Mouse (Mus musculus) intestine, embryonic 14.5 days (tissue): Measurements from ENCODE around the gene Odam. TPM values are rescaled to one million over a fixed set of nuclear protein-coding genes. Genes with fewer than 3 reads are reported as not detected.

Source experiments
- ATAC-seq: fragments of 200-750 bp; cut with Nextera tagmentation; replicated peaks from 2 replicates; pipeline ENCODE4 v1.8.0; 2017; ENCODE audit warnings: low read depth, moderate number of reproducible peaks, moderate TSS enrichment, moderate library complexity; ENCODE audit not compliant: low FRiP score, low TSS enrichment
- DNase-seq: peaks from one replicate; pipeline ENCODE4 v3.0.0-alpha.2; 2018; ENCODE audit warnings: low spot score
- H3K27ac ChIP-seq: fragments of 300-500 bp; sonication (generic); 2 replicates; pipeline ENCODE4 v1.5.1; 2014; ENCODE audit warnings: low read depth, mild to moderate bottlenecking, control low read depth
- H3K27me3 ChIP-seq: fragments of 300-500 bp; sonication (generic); replicated peaks from 2 replicates; pipeline ENCODE4 v1.6.1; 2014; ENCODE audit warnings: low read length, control low read depth; ENCODE audit not compliant: control insufficient read depth, insufficient read depth
- H3K36me3 ChIP-seq: fragments of 300-500 bp; sonication (generic); 2 replicates; pipeline ENCODE4 v1.6.1; 2014; ENCODE audit warnings: low read length, control low read depth; ENCODE audit not compliant: control insufficient read depth, insufficient read depth
- H3K4me1 ChIP-seq: fragments of 300-500 bp; sonication (generic); replicated peaks from 2 replicates; pipeline ENCODE4 v1.6.1; 2014; ENCODE audit warnings: low read length, control low read depth, mixed read lengths; ENCODE audit not compliant: control insufficient read depth, insufficient read depth
- H3K4me2 ChIP-seq: fragments of 300-500 bp; sonication (generic); 2 replicates; pipeline ENCODE4 v1.6.1; 2014; ENCODE audit warnings: low read length
- H3K4me3 ChIP-seq: fragments of 300-500 bp; sonication (generic); 2 replicates; pipeline ENCODE4 v1.5.1; 2014; ENCODE audit warnings: low read depth, low read length, control low read depth, mixed read lengths
- H3K9ac ChIP-seq: fragments of 300-500 bp; sonication (generic); 2 replicates; pipeline ENCODE4 v1.6.1; 2014; ENCODE audit warnings: mild to moderate bottlenecking, low read length
- H3K9me3 ChIP-seq: fragments of 300-500 bp; sonication (generic); 2 replicates; pipeline ENCODE4 v1.6.1; 2016; ENCODE audit warnings: low read length, control low read depth; ENCODE audit not compliant: control insufficient read depth
- WGBS: fragments of 180-500 bp; shearing (Covaris S2); extraction: QIAGEN DNeasy Blood & Tissue Kit; methylation state at CpG from one replicate; pipeline ENCODE4 v1.1.7; 2014; 5-methylcytosine and 5-hydroxymethylcytosine counted together
- polyA plus RNA-seq: library from polyadenylated mRNA; unstranded; fragments of >200 nt; fragmentation: Nextera tagmentation; extraction: Ambion mirVana; gene quantifications from 2 replicates; pipeline ENCODE4 v1.2.1, GENCODE M21; 2014

Gene Odam
- polyA plus RNA-seq: not detected in 2 replicates

DNA sequence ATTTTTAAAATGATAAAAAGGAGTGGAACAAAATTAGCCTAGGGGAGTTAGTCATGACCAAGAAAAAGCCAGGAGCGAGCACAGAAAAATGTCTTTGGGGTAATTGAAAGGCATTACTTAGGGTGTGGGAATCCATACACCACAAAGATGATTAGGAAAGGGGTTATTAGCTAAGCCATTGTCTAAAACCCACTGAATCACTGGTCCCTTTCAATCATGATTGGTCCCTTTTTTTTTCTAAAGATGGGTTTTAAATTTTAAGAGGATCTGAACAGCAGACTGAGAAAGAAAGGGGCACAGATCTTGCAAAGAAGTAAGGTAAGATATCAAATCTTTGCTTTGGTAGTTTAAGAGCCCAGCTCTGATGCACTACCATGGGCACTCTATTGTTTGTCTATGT, at the start of gene Odam:
Gene Odam (plus strand): TSS at position 301 of the 400 bp plus-strand sequence.
- Histone ChIP-seq H3K9ac (no peak within 1 kb of the TSS), H3K4me2 (no peak within 1 kb of the TSS), H3K4me3 (no peak within 1 kb of the TSS), H3K27me3 (no peaks in the 10 kb centered on the region), H3K36me3 (no peaks in the 10 kb centered on the region), H3K27ac (no peak within 1 kb of the TSS), H3K4me1 (no peaks in the 10 kb centered on the region), H3K9me3 (no peaks in the 10 kb centered on the region)
- ATAC-seq: no peak
- no peak for DNase-seq
- 95% methylated on average over 1 of the region's 1 CpGs for WGBS

DNA sequence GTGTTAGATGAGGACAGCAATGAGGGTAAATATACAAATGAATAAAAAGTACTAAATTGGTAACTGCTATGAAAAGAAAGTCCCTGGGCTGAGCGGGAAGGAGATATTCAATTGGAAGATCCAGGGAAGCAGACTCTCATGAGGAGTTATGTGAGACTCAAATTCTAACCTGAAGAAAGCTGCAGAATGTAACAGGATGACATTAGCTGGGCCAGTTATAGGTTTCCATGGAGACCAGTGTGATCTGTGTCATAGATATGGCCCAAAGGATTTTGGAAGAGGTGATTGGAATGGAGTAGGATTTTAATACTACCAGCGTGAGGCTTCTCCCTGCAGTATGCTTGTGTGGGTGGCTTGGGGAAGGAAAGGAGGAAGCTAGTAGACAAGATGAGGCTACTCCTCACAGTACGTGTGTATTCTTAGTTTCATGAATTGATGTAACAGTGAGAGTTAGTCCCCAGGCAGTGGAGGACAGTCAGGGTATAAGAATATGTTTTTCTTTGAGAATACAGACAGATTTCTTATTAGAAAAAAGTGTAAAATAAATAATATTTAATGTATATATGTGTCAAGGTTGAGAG, 29.6 kb upstream of the Odam start:
- 78% methylated on average over 3 of the region's 3 CpGs for WGBS
- H3K27me3 ChIP-seq: no peaks in the 10 kb centered on the region
- H3K27ac ChIP-seq: no peak overlapping the region
- no peak overlapping the region for H3K4me3 ChIP-seq
- ATAC-seq (no peak), DNase-seq (no peak)
- no peaks in the 10 kb centered on the region for H3K36me3 ChIP-seq
- no peak overlapping the region for H3K9ac ChIP-seq
- H3K4me1 ChIP-seq: no peaks in the 10 kb centered on the region
- H3K9me3 ChIP-seq: no peaks in the 10 kb centered on the region
- H3K4me2 ChIP-seq: no peak overlapping the region

DNA sequence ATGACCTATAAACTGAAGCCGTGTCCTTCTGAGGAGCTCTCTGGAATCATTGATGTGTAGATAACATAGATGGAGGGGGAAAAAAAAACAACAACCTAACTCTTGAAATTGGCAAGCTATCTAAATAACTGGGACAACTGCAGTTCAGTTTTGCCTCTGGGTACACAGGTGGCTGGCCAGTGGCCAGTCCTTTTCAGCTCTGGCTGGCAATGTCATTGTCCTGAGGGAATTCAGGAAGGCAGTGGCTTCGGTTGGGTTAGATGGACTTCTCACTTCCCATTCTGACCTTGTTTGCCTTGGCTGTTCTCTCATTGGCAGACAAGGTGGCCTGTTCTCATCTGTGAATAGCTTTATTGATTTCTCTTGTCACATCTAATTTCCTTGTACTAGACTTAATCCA, 14.7 kb upstream of the Odam start:
- Histone ChIP-seq H3K9ac (no peak overlapping the region), H3K27me3 (no peaks in the 10 kb centered on the region), H3K4me2 (no peak overlapping the region), H3K9me3 (no peaks in the 10 kb centered on the region), H3K4me1 (no peaks in the 10 kb centered on the region), H3K4me3 (no peak overlapping the region), H3K36me3 (no peaks in the 10 kb centered on the region), H3K27ac (no peak overlapping the region)
- DNase-seq: no peak
- no peak for ATAC-seq
- WGBS: 80% methylated on average over 2 of the region's 2 CpGs

DNA sequence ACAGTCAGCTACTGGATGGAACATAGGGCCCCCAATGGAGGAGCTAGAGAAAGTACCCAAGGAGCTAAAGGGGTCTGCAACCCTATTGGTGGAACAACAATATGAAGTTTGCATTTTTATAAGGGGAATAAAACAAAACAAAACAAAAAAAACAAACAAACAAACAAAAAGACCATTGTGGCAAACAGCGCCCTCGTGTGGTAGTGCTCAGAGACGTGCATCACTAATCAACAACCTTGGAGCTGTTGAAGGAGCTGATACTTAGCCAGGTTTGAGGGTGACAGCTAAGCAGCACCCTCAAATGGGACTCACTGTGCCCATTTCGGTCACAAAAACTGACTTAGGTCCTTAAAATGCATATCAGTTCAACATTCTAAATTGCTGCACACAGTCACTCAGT, 13.4 kb upstream of the Odam start:
- Histone ChIP-seq H3K9ac (no peak overlapping the region), H3K4me2 (no peak overlapping the region), H3K36me3 (no peaks in the 10 kb centered on the region), H3K27ac (no peak overlapping the region), H3K4me1 (no peaks in the 10 kb centered on the region), H3K4me3 (no peak overlapping the region), H3K27me3 (no peaks in the 10 kb centered on the region), H3K9me3 (no peaks in the 10 kb centered on the region)
- WGBS: 27% methylated on average over 4 of the region's 4 CpGs
- ATAC-seq (no peak), DNase-seq (no peak)

DNA sequence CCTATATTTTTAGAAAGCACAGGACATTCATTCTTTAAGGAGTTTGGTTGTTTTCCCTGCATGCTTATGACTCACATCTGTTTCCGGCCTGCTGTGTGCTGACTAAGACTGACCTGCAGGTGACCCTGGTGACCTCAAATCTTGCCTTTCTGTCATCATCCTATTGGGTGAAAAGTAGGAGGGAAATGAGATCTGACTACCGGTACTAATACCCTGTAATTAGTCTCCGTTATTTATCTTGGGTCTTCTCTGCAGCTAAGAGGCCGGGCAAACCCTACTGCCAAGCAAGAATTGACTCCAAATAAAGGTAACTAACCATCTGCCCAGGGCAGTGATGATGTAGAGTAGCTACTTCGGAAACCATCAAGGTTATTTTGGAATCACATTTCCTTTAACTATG, 40.5 kb downstream of the Odam start, which contains the start of gene Csn3:
Gene Csn3 (plus strand): TSS at position 208 of the 400 bp plus-strand sequence.
- DNase-seq (no peak), ATAC-seq (no peak)
- Histone ChIP-seq H3K4me1 (no peaks in the 10 kb centered on the region), H3K27me3 (no peaks in the 10 kb centered on the region), H3K36me3 (no peaks in the 10 kb centered on the region), H3K4me3 (no peak within 1 kb of the TSS), H3K4me2 (no peak within 1 kb of the TSS), H3K9me3 (no peaks in the 10 kb centered on the region), H3K27ac (no peak within 1 kb of the TSS), H3K9ac (no peak within 1 kb of the TSS)
- 30% methylated on average over 5 of the region's 5 CpGs for WGBS

DNA sequence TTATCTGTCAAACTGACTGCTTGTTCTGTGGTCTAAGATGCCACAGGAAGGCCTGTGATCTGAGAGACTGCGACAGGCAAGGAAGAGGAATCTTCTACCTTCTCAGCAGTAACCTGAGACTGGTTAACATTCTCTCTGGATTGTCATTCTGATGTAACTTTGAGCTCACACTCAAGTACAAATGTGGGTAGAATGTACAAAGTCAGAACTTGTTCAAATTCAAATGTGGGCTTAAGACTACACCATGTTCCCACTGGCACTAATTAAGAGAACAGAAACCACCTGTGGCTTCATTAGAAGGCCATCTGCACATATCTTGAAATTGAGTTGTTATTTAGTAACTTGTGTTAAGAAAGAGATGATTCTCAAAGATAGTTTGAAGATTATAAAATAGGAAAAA, 46.8 kb downstream of the Odam start:
- Histone ChIP-seq H3K36me3 (no peaks in the 10 kb centered on the region), H3K27ac (no peak overlapping the region), H3K27me3 (no peaks in the 10 kb centered on the region), H3K9ac (no peak overlapping the region), H3K9me3 (no peaks in the 10 kb centered on the region), H3K4me2 (no peak overlapping the region), H3K4me3 (no peak overlapping the region), H3K4me1 (no peaks in the 10 kb centered on the region)
- DNase-seq (no peak), ATAC-seq (no peak)
- WGBS: 55% methylated on average over 1 of the region's 1 CpGs

DNA sequence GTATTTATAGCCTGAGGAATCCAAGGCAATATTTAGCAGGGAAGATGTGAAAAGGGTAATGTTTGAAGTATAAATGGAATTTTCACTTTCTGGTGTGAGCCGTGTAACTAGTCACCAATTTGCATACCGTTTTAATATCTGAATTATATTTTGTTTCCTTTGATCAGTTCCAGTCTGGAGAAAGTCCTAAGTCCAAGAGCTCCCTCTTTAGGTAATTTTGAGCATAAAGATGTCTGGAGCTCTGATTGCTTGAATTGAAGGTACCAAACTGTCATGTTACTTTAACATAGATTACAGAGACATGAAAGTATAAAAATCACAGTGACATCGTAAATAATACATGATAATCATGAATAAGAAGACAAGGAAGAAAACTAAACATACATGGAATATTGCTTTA, 55.9 kb downstream of the Odam start:
- Histone ChIP-seq H3K27ac (no peak overlapping the region), H3K27me3 (no peaks in the 10 kb centered on the region), H3K4me1 (no peaks in the 10 kb centered on the region), H3K4me2 (no peak overlapping the region), H3K9me3 (no peaks in the 10 kb centered on the region), H3K36me3 (no peaks in the 10 kb centered on the region), H3K4me3 (no peak overlapping the region), H3K9ac (no peak overlapping the region)
- DNase-seq (no peak), ATAC-seq (no peak)
- WGBS: 45% methylated on average over 3 of the region's 3 CpGs

DNA sequence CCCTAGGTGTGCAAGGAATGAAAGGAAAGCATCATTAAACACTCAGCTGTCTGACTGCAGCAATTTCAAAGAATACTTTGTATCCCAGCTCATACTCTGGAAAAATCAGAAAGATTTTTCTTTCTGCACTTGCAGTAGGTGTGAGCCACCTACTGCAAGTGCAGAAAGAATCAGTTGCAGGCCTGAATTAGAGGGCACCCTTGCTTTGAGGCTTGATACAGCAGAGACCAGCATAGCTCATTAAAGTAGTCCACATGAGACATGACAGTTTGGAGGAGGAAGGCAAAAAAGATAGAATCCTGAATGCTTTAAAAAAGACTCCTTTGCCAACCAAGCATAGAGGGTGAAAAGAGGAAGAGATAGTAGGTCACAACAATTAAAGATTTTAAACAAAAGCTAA, 57.7 kb downstream of the Odam start:
- no peak overlapping the region for H3K4me3 ChIP-seq
- no peak overlapping the region for H3K27ac ChIP-seq
- no peaks in the 10 kb centered on the region for H3K4me1 ChIP-seq
- H3K4me2 ChIP-seq: no peak overlapping the region
- H3K9me3 ChIP-seq: no peaks in the 10 kb centered on the region
- DNase-seq (no peak), ATAC-seq (no peak)
- no peak overlapping the region for H3K9ac ChIP-seq
- H3K27me3 ChIP-seq: no peaks in the 10 kb centered on the region
- H3K36me3 ChIP-seq: no peaks in the 10 kb centered on the region
